ENCODE assay signal across 29 mouse cellular contexts in genomic region chr15:80571611-80572010, GRCm38 (mm10). TPM values are rescaled to one million over a fixed set of nuclear protein-coding genes. Genes with fewer than 3 reads are reported as not detected.
A peak's percentile ranks its signal among the peaks of the same experiment; 100 is the strongest.
DNase-seq lines count a peak whose midpoint lies in the region; ATAC-seq and TF ChIP-seq lines count a peak whose summit lies in the region.
"Had no signal": no experiment of that assay in that cellular context is flagged by ENCODE, and none has a peak within 500 bp of the region (broad histone marks: within the 10 kb centered on the region; RNA-seq: fewer than 3 reads in every experiment).

No protein-coding gene starts in this region.

- TF ChIP-seq CTCF in liver, postnatal 0 days (IDR thresholded peaks at IDR 0.05; ENCODE audit: low read depth) = no peak
- TF ChIP-seq CTCF in thymus, adult 2 months (IDR thresholded peaks at IDR 0.05; ENCODE audit: borderline replicate concordance, control insufficient read depth, extremely low read depth, insufficient read depth, low read length, poor library complexity) = no peak
- no peak for TF ChIP-seq CTCF in intestine, postnatal 0 days (IDR thresholded peaks at IDR 0.05; ENCODE audit: low read depth)

- H3K27me3 ChIP-seq in liver, postnatal 0 days (ENCODE audit: insufficient read depth, low read length) = peaks cover under 1% of the 10 kb centered on the region
- no peaks in the 10 kb centered on the region for H3K27me3 ChIP-seq in thymus, adult 2 months (ENCODE audit: control insufficient read depth, insufficient read depth, low read length)
- 0 out of 2 replicates have a peak, but pooled peaks cover 10% of the 10 kb centered on the region for H3K27me3 ChIP-seq in hindbrain, embryonic 13.5 days
- 0 out of 2 replicates have a peak, but pooled peaks cover 1% of the 10 kb centered on the region for H3K27me3 ChIP-seq in intestine, postnatal 0 days (replicated peaks; ENCODE audit: control insufficient read depth, insufficient read depth, low read length)

- no peak for ATAC-seq in liver, postnatal 0 days
- ATAC-seq in megakaryocyte, adult 5-6 weeks (ENCODE audit: poor library complexity, severe bottlenecking) = no peak
- ATAC-seq in hindbrain, embryonic 13.5 days (ENCODE audit: low FRiP score) = no peak
- ATAC-seq in intestine, postnatal 0 days = no peak
- ATAC-seq: hindbrain, embryonic 16.5 days; lung, postnatal 0 days; midbrain, embryonic 13.5 days had no signal

- peak overlapping the region; percentile 48 for H3K4me2 ChIP-seq in liver, postnatal 0 days (ENCODE audit: low read depth, low read length)
- no peak overlapping the region for H3K4me2 ChIP-seq in hindbrain, embryonic 13.5 days
- no peak overlapping the region for H3K4me2 ChIP-seq in intestine, postnatal 0 days (replicated peaks; ENCODE audit: low read depth)
- H3K4me2 ChIP-seq: embryonic facial prominence, embryonic 15.5 days; midbrain, embryonic 13.5 days; neural tube, embryonic 13.5 days had no signal

- no peak for DNase-seq in liver, postnatal 0 days
- DNase-seq in liver = no peak
- peak; percentile 75 for DNase-seq in induced T-regulatory cell, adult 2 months (ENCODE audit: low read depth)
- DNase-seq in thymus, adult 2 months = peak; percentile 80
- DNase-seq: adrenal gland, postnatal 25 days; cerebellum, adult 18-20 months; cerebellum, postnatal 25 days; embryo, embryonic 11 days; kidney, adult 11 months; layer of hippocampus, postnatal 36 days; right cerebral cortex, adult 18-20 months had no signal

- H3K9me3 ChIP-seq in liver, postnatal 0 days (ENCODE audit: low read length) = no peaks in the 10 kb centered on the region
- no peaks in the 10 kb centered on the region for H3K9me3 ChIP-seq in hindbrain, embryonic 13.5 days
- no peaks in the 10 kb centered on the region for H3K9me3 ChIP-seq in intestine, postnatal 0 days (ENCODE audit: control insufficient read depth)
- H3K9me3 ChIP-seq: embryonic facial prominence, embryonic 15.5 days; forebrain, embryonic 10.5 days; liver, embryonic 15.5 days; midbrain, embryonic 13.5 days; neural tube, embryonic 13.5 days had no signal

- no peaks in the 10 kb centered on the region for H3K36me3 ChIP-seq in liver, postnatal 0 days (replicated peaks; ENCODE audit: insufficient read depth, low read length)
- H3K36me3 ChIP-seq in thymus, adult 2 months (ENCODE audit: control insufficient read depth, insufficient read depth, low read length) = peaks cover 7% of the 10 kb centered on the region
- no peaks in the 10 kb centered on the region for H3K36me3 ChIP-seq in hindbrain, embryonic 13.5 days
- H3K36me3 ChIP-seq in intestine, postnatal 0 days (ENCODE audit: control insufficient read depth, insufficient read depth) = no peaks in the 10 kb centered on the region
- H3K36me3 ChIP-seq: embryonic facial prominence, embryonic 15.5 days; forebrain, embryonic 10.5 days; liver, embryonic 15.5 days; midbrain, embryonic 13.5 days; neural tube, embryonic 13.5 days had no signal

- H3K4me3 ChIP-seq in liver, postnatal 0 days (ENCODE audit: low read depth, low read length) = no peak overlapping the region
- peak overlapping the region; percentile 44 for H3K4me3 ChIP-seq in thymus, adult 2 months (ENCODE audit: control insufficient read depth, insufficient read depth, low read length)
- H3K4me3 ChIP-seq in hindbrain, embryonic 13.5 days = no peak overlapping the region
- H3K4me3 ChIP-seq in intestine, postnatal 0 days (ENCODE audit: low read depth, low read length) = no peak overlapping the region
- H3K4me3 ChIP-seq: embryonic facial prominence, embryonic 15.5 days; forebrain, embryonic 10.5 days; liver, embryonic 15.5 days; midbrain, embryonic 13.5 days; neural tube, embryonic 13.5 days had no signal

- peak overlapping the region; percentile 66; the same call in 1 of the 2 replicates for H3K27ac ChIP-seq in liver, postnatal 0 days (ENCODE audit: low read depth)
- H3K27ac ChIP-seq in thymus, adult 2 months (ENCODE audit: control insufficient read depth, insufficient read depth, low read length) = peak overlapping the region; percentile 99
- no peak overlapping the region for H3K27ac ChIP-seq in hindbrain, embryonic 13.5 days
- no peak overlapping the region for H3K27ac ChIP-seq in intestine, postnatal 0 days (ENCODE audit: low read depth, low read length)
- H3K27ac ChIP-seq: embryonic facial prominence, embryonic 15.5 days; forebrain, embryonic 10.5 days; kidney, postnatal 0 days; liver, embryonic 15.5 days; midbrain, embryonic 13.5 days; neural tube, embryonic 13.5 days had no signal

- H3K9ac ChIP-seq in liver, postnatal 0 days (replicated peaks) = no peak overlapping the region
- no peak overlapping the region for H3K9ac ChIP-seq in hindbrain, embryonic 13.5 days
- H3K9ac ChIP-seq in intestine, postnatal 0 days (ENCODE audit: low read depth, low read length) = no peak overlapping the region
- H3K9ac ChIP-seq: embryonic facial prominence, embryonic 15.5 days; liver, embryonic 15.5 days; midbrain, embryonic 13.5 days; neural tube, embryonic 13.5 days had no signal

- TF ChIP-seq POLR2A in thymus, adult 2 months (IDR thresholded peaks at IDR 0.05; ENCODE audit: control insufficient read depth, extremely low read depth, insufficient read depth, low read length, poor library complexity) = no peak

- 38% methylated on average over 7 of the region's 7 CpGs for WGBS in liver, postnatal 0 days (ENCODE audit: insufficient replicate concordance)
- WGBS in thymus, adult 2 months = 6% methylated on average over 7 of the region's 7 CpGs
- 72% methylated on average over 7 of the region's 7 CpGs for WGBS in hindbrain, embryonic 13.5 days
- WGBS in intestine, postnatal 0 days = 65% methylated on average over 7 of the region's 7 CpGs

- H3K4me1 ChIP-seq in liver, postnatal 0 days (ENCODE audit: insufficient read depth) = no peaks in the 10 kb centered on the region
- peaks cover 49% of the 10 kb centered on the region for H3K4me1 ChIP-seq in thymus, adult 2 months (replicated peaks; ENCODE audit: control insufficient read depth, insufficient read depth, low read length)
- H3K4me1 ChIP-seq in hindbrain, embryonic 13.5 days (replicated peaks) = no peaks in the 10 kb centered on the region
- no peaks in the 10 kb centered on the region for H3K4me1 ChIP-seq in intestine, postnatal 0 days (replicated peaks; ENCODE audit: control insufficient read depth, insufficient read depth, low read length)
- H3K4me1 ChIP-seq: liver, embryonic 15.5 days; midbrain, embryonic 13.5 days; neural tube, embryonic 13.5 days had no signal

- no peak for TF ChIP-seq EP300 in liver, postnatal 0 days (IDR thresholded peaks at IDR 0.05; ENCODE audit: low read depth)

RNA-seq across cellular contexts. Expression of gene Grap2, which starts 0.8 kb away (rescaled TPM):
- 12.1 and 13.3 TPM in 2 replicates for polyA plus RNA-seq in liver, postnatal 0 days (2015; fragmentation: Nextera tagmentation; extraction: Ambion mirVana)
- polyA plus RNA-seq in thymus, adult 2 months (2012; rRNA removed) = 139 and 162 TPM in 2 replicates
- 3.6 and 4.3 TPM in 2 replicates for total RNA-seq in megakaryocyte, adult 5-6 weeks (2015)
- 7.3 and 7.4 TPM in 2 replicates for total RNA-seq in megakaryocyte, adult 5-6 weeks (2017)
- 0.97 and 1.3 TPM in 2 replicates for polyA plus RNA-seq in hindbrain, embryonic 13.5 days (2015; fragmentation: Nextera tagmentation; extraction: Ambion mirVana)
- 0.24 and 0.27 TPM in 2 replicates for polyA plus RNA-seq in intestine, postnatal 0 days (2015; fragmentation: Nextera tagmentation; extraction: Ambion mirVana)

RNA-seq across cellular contexts. Expression of gene Enthd1, which starts 6.7 kb away (rescaled TPM):
- not detected in 2 replicates for polyA plus RNA-seq in liver, postnatal 0 days (2015; fragmentation: Nextera tagmentation; extraction: Ambion mirVana)
- 0.09 TPM in 2 replicates for polyA plus RNA-seq in thymus, adult 2 months (2012; rRNA removed)
- total RNA-seq in megakaryocyte, adult 5-6 weeks (2015) = 0.11 TPM in 1 of 2 replicates, not detected in the other
- total RNA-seq in megakaryocyte, adult 5-6 weeks (2017) = 0.18 TPM in 1 of 2 replicates, not detected in the other
- not detected in 2 replicates for polyA plus RNA-seq in hindbrain, embryonic 13.5 days (2015; fragmentation: Nextera tagmentation; extraction: Ambion mirVana)
- 0.07 TPM in 1 of 2 replicates, not detected in the other for polyA plus RNA-seq in intestine, postnatal 0 days (2015; fragmentation: Nextera tagmentation; extraction: Ambion mirVana)
- total RNA-seq: adrenal gland, postnatal 25 days; gastrocnemius, adult 8-10 months; heart, adult 18-20 months; heart, postnatal 25 days; layer of hippocampus, postnatal 36 days; left cerebral cortex, postnatal 25 days; megakaryocyte progenitor cell, adult 5-6 weeks had no signal
- polyA plus RNA-seq: embryonic facial prominence, embryonic 15.5 days; forebrain, embryonic 10.5 days; hindbrain, embryonic 16.5 days; kidney, postnatal 0 days; liver, embryonic 15.5 days; lung, postnatal 0 days; midbrain, embryonic 13.5 days; neural tube, embryonic 13.5 days; stomach, embryonic 16.5 days; urinary bladder, adult 2 months had no signal

Comparison
In these comparisons a context has a peak if more than half of its experiments do, and no peak if none do; other contexts are left out.
1. DNase-seq: peak in induced T-regulatory cell, adult 2 months (single experiment) and thymus, adult 2 months (single experiment); none in liver, postnatal 0 days (single experiment) and liver (single experiment).
2. H3K27ac ChIP-seq: peak in liver, postnatal 0 days (single experiment) and thymus, adult 2 months (single experiment); none in hindbrain, embryonic 13.5 days (single experiment) and intestine, postnatal 0 days (single experiment).